Mouse (Mus musculus): Measurements from ENCODE around the gene Ube2h. TPM values are rescaled to one million over a fixed set of nuclear protein-coding genes. Genes with fewer than 3 reads are reported as not detected.
"Not testable (repeated sequence)": the region's sequence is repeated elsewhere in the genome, so short reads cannot be mapped to it uniquely, and the experiment has no call there.

The Ube2h gene
- polyA plus RNA-seq, 1 experiment from 2014 or later: 38.9 TPM

DNA sequence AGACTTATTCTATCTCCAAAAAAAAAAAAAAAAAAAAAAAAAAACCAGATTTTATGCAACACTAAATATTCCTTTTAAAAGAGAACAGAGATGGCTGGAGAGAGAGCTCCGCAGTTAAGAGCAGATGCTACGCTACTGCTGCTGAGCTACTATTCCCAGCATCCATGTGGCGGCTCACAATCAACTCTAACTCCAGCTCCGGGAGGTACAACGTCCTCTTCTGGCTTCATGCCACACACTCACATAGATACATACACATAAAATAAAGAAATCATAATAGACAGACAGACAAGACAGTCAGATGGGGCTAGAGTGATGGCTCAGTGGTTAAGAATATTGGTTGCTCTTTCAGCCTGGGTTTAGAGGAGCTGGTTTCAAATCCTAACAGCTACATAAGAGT lies 58.9 kb downstream of the Ube2h start:
- no peak for DNase-seq (ENCODE audit: low spot score)

- DNase-seq (ENCODE audit: low spot score): no peak
Observed at GRCm38 (mm10) chr6:30243347-30244007, 60.9 kb downstream of the Ube2h start.

GRCm38 (mm10) chr6:30242928-30243327 lies 61.4 kb downstream of the Ube2h start:
- DNase-seq (ENCODE audit: low spot score): no peak

DNA sequence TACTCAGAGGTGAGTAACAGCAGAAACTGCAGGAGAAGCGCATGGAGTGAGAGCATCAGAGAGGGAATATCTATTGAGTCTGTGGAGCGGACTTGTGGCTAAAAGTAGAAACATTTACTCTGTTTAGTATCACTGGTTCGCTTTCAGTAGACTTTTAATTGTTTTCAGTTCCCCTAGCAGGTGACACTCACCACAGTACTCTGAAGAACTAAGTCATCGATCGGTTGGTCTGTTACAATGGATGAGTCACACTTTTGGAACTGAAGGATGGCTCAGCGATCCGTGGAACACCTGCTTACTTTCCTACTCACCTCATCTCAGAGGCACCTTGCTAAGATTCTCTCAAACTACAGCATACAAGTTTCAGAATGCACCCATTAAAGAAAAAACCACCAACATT lies 64.2 kb downstream of the Ube2h start:
- DNase-seq (ENCODE audit: low spot score): no peak

GRCm38 (mm10) chr6:30239207-30239606 lies 65.1 kb downstream of the Ube2h start:
- no peak for DNase-seq (ENCODE audit: low spot score)

GRCm38 (mm10) chr6:30238079-30238478 lies 66.3 kb downstream of the Ube2h start:
- DNase-seq (ENCODE audit: low spot score): no peak

GRCm38 (mm10) chr6:30236564-30236963 lies 67.8 kb downstream of the Ube2h start:
- DNase-seq (ENCODE audit: low spot score): no peak

DNA sequence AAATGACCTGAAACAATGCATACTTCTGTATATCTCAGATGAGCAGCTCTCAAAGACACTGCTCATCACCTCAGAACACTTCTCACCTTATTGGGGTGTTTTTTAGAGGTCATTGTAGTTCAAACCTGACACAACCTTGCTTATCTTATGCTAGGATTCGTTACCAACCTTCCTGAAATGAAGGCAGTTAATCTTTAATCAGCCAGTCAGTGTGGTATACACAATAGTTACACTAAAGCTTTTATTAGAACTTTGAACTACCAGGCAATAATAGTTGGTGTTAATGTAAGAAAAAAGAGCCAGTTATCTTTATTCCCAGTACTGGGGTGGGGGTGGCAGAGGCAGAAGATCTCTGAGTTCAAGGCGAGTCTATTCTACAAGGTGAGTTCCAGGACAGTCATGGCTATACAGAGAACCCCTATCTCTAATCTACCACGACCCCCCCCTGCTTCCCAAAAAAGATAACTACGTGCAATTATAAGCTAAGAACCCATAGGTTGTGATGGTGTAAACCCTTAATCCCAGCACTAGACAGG lies 72.5 kb downstream of the Ube2h start:
- DNase-seq (ENCODE audit: low spot score): no peak

GRCm38 (mm10) chr6:30230246-30230645 lies 74.1 kb downstream of the Ube2h start:
- no peak for DNase-seq (ENCODE audit: low spot score)

DNA sequence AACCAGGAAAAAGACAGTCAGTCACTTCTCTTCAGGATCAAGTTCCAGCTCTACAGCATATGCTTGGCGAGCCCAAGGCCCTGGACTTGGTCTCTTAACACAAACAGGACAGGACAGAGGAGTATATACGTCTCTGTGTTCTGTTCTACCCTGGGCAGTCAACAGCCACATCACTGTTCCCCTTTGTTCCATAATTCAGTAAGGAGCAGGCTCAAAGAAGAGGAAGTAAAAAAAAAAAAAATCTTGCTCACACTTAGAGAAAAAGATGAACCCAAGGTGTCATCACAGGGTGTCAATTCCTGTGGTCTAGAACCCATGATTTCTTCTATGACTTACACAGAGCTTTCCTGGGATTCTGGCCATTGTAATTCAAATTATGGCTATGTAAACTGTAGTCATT lies 75.4 kb downstream of the Ube2h start:
- no peak for DNase-seq (ENCODE audit: low spot score)

DNA sequence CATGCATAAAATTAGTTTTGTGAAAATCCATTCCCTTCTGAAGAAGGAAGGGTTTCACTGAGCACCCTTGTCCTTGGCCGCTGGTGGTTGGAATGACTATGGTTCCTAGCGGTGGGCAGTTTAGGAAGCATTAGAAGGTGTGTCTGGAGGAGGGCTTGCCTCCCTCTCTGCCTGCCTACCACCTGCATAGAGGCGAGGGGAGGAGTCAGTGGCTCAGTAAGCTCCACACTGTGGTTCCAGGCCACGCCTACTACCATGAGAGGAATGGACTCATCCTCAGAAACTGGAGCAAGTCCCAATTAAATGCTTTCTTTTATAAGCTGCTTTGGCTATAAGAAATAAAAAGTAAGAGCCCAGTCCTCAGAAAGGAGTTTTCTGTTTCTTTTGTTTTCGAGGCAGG lies 76.0 kb downstream of the Ube2h start:
- no peak for DNase-seq (ENCODE audit: low spot score)

GRCm38 (mm10) chr6:30226971-30227700 lies 77.2 kb downstream of the Ube2h start:
- DNase-seq (ENCODE audit: low spot score): peak; percentile 13

- no peak for DNase-seq (ENCODE audit: low spot score)
Observed at GRCm38 (mm10) chr6:30224693-30225092, 79.6 kb downstream of the Ube2h start.

DNA sequence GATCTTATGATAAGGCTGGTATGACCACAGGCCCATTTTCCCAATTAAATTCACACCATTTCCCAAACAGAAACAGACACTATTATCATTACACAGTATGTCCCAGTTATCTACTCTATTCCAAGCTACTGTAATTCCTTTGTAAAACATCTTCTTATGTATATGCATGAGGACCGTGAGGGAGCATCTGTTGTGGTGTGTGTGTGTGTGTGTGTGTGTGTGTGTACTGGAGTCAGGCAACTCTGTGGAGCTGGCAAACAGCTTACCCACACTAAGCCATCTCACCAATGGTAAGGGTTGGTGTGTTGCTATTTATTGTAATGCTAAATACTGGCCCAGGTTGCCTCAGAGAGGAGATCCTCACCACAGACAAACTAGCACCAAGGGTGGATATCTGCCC lies 82.0 kb downstream of the Ube2h start:
- no peak for DNase-seq (ENCODE audit: low spot score)

GRCm38 (mm10) chr6:30217581-30217980 lies 86.8 kb downstream of the Ube2h start:
- DNase-seq (ENCODE audit: low spot score): no peak

DNA sequence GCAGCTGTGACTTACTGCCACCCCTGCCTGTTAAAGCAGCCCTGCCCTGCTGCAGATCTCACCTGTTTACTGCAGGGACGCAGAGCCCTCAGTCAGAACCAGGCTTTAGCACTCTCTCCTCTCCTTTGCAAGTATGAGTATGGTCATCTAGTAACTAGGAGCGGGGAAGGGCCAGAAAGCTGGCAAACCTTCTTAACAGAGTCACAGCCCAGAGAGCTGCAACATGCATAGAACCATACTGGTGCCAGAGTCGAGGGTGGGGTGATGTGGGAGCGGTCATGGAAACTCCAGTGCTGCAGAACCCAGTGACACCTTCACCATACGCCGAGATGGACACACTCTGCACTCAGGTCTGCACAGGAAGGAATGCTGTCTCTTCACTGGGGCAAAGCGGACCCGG lies 91.9 kb downstream of the Ube2h start:
- DNase-seq (ENCODE audit: low spot score): no peak

- DNase-seq (ENCODE audit: low spot score): no peak
Observed at GRCm38 (mm10) chr6:30211641-30212455, 92.5 kb downstream of the Ube2h start.

DNA sequence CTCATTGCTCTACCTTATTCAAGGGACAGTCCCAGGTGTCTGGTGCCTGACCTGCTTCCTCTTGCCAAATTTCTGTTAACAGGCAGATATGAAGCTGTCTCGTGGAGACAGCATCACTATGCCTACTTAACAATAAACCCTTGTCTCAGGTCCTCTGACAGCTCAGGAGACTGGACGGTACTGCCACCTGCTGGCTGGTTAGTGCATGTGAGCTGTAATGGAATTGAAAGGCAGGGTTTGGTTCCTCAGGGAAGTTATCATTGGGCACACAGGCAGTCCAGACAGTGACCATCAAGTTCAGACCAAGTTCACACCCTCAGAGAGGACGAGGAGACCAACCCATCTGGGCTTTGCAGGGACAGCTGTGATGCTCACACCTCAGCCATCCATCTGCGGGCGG lies 93.6 kb downstream of the Ube2h start:
- peak; percentile 70 for DNase-seq (ENCODE audit: low spot score)

DNA sequence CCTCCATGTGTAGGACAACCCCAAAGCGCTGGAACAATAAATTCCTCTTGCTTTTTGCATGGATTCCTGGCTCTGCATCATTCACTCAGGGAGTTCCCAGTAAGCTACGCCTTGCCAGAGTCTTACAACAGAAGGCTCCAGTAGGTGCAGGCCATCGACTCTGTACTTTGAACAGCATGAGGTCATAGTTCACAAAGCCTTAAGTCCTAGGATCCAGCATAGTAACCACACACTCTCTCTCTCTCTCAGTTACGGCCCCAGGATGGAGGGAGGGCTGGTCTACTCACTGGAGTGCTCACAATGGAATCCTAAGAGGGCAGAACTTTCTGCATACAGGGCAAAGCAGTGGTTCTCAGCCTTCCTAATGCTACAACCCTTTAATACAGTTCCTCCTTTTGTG lies 95.5 kb downstream of the Ube2h start:
- DNase-seq (ENCODE audit: low spot score): no peak

DNA sequence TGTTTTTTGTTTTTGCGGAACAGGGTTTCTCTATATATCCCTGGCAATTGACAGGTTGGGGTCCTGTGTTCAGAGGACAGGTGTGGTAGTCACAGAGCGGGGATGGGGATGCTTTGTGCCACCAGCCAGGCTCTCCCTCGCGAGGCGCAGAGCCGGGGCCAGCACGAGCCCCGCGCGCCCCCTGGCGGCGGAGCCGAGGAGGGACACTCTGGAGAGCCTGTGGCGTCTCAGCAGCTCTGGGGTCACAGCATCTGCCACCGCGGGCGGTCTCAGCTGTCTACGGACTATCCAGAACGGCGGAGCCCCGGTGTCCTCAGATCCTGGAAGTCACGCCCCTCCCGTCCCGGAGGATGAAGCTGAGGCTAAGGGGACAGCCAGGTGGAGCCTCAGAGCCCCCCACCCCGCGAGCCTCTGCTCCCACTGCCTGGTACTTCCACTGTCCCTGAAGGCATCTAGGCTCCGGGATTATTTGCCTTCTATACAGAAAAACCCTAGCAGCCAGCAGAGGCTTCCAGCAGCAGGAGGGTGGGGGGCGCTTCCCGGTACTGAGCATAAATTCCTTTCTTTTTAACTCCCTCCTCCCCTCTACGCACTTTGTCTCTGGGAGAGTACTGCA lies 98.6 kb downstream of the Ube2h start:
- DNase-seq (ENCODE audit: low spot score): peak; percentile 76

DNA sequence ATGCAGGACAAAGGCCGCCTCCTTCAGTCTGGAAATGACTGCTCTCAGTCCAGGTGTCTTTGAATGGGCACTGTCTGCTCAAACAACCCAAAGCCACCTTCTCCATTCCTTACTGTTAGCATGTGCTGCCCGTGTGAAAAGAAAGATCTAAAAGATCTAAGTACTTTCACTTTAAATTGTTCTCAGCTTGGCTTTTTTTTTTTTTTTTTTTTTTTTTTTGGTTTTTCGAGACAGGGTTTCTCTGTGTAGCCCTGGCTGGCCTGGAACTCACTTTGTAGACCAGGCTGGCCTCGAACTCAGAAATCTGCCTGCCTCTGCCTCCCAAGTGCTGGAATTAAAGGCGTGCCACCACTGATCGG lies 99.2 kb downstream of the Ube2h start:
- not testable (repeated sequence) for DNase-seq (ENCODE audit: low spot score)
